Mouse (Mus musculus): Measurements from ENCODE around the gene Slbp. TPM values are rescaled to one million over a fixed set of nuclear protein-coding genes. Genes with fewer than 3 reads are reported as not detected.

The Slbp gene
- total and polyA plus RNA-seq, 3 experiments = 233 to 731 (median 255) TPM

DNA sequence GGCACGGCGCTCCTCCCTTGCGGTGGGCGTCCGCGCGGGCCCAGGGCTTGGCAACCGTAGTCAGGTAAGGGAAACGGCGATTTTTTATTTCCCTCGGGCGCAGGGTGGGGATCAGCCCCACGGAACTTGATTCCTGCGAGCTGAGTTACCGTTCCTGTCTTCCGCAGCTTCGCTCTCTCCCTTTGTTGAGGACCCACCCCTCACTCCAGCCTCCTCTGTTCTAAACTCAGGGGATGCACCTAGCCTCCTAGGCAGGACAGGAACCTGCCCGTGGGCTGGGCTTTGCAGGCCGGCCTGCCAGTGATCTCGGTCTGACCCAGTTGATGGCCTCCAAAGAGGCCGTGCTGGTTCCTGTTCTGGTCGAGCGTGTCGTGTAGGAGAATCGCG, 6.3 kb upstream of the Slbp start:
- peak overlapping the region; percentile 91 for H3K9ac ChIP-seq (ENCODE audit: control insufficient read depth, low read depth, low read length, poor library complexity, severe bottlenecking)
- peak overlapping the region; percentile 85 for H3K27ac ChIP-seq (ENCODE audit: control insufficient read depth, low read depth, low read length)
- H3K79me2 ChIP-seq (ENCODE audit: control insufficient read depth, insufficient read depth, low read length, poor library complexity) = peaks cover 53% of the 10 kb centered on the region
- H3K9me3 ChIP-seq (replicated peaks; ENCODE audit: insufficient read depth, low read length) = no peaks in the 10 kb centered on the region
- 0 out of 2 replicates have a peak, but pooled peaks have one; percentile 70 for TF ChIP-seq UBTF (IDR thresholded peaks at IDR 0.05; ENCODE audit: borderline replicate concordance, insufficient read depth, low read depth, low read length)
- TF ChIP-seq POLR2AphosphoS5 (IDR thresholded peaks at IDR 0.05; ENCODE audit: borderline replicate concordance, low read depth, low read length) = no peak
- no peak for DNase-seq (ENCODE audit: low read depth, low spot score)
- no peaks in the 10 kb centered on the region for H3K27me3 ChIP-seq (ENCODE audit: control insufficient read depth in 1 of 2, insufficient read depth in 2 of 2, low read length in 2 of 2)
- H3K36me3 ChIP-seq (ENCODE audit: control insufficient read depth in 1 of 2, insufficient read depth in 2 of 2, low read length in 2 of 2) = peaks cover 18 to 27% of the 10 kb centered on the region in 2 experiments
- peak overlapping the region; percentile 80 to 83 for H3K4me3 ChIP-seq (ENCODE audit: control insufficient read depth in 1 of 2, insufficient read depth in 1 of 2, low read depth in 2 of 2, low read length in 2 of 2)
- peaks cover 0 to 21% of the 10 kb centered on the region in 2 experiments; a peak in 2 of 4 replicates for H3K4me1 ChIP-seq (ENCODE audit: control insufficient read depth in 1 of 2, insufficient read depth in 2 of 2, low read length in 2 of 2)

- peak within 1 kb of the TSS; percentile 80 to 83 for H3K4me3 ChIP-seq (ENCODE audit: control insufficient read depth in 1 of 2, insufficient read depth in 1 of 2, low read depth in 2 of 2, low read length in 2 of 2)
- H3K79me2 ChIP-seq (ENCODE audit: control insufficient read depth, insufficient read depth, low read length, poor library complexity) = peaks cover 51% of the 10 kb centered on the region
- DNase-seq (ENCODE audit: low read depth, low spot score) = peak; percentile 99
- no peaks in the 10 kb centered on the region for H3K9me3 ChIP-seq (replicated peaks; ENCODE audit: insufficient read depth, low read length)
- H3K9ac ChIP-seq (ENCODE audit: control insufficient read depth, low read depth, low read length, poor library complexity, severe bottlenecking) = peak within 1 kb of the TSS; percentile 92
- H3K27me3 ChIP-seq (ENCODE audit: control insufficient read depth in 1 of 2, insufficient read depth in 2 of 2, low read length in 2 of 2) = no peaks in the 10 kb centered on the region
- H3K4me1 ChIP-seq (ENCODE audit: control insufficient read depth in 1 of 2, insufficient read depth in 2 of 2, low read length in 2 of 2) = peaks cover 0 to 21% of the 10 kb centered on the region in 2 experiments; a peak in 2 of 4 replicates
- peak; percentile 90 to 97 for TF ChIP-seq POLR2A (IDR thresholded peaks at IDR 0.05; ENCODE audit: control insufficient read depth in 1 of 2, insufficient read depth in 1 of 2, low read depth in 1 of 2, low read length in 2 of 2, poor library complexity in 1 of 2)
- TF ChIP-seq TBP (IDR thresholded peaks at IDR 0.05; ENCODE audit: low read depth, low read length) = peak; percentile 82
- no peak for TF ChIP-seq SIN3A (IDR thresholded peaks at IDR 0.05; ENCODE audit: low read length)
- no peak for TF ChIP-seq MAX (IDR thresholded peaks at IDR 0.05; ENCODE audit: low read length)
- TF ChIP-seq GATA1 (IDR thresholded peaks at IDR 0.05; ENCODE audit: low read depth, low read length) = peak; percentile 13; the same call in 1 of the 2 replicates
- peak within 1 kb of the TSS; percentile 95 for H3K27ac ChIP-seq (ENCODE audit: control insufficient read depth, low read depth, low read length)
- peaks cover 15 to 27% of the 10 kb centered on the region in 2 experiments for H3K36me3 ChIP-seq (ENCODE audit: control insufficient read depth in 1 of 2, insufficient read depth in 2 of 2, low read length in 2 of 2)
Observed at GRCm38 (mm10) chr5:33657787-33658663, 5.7 kb upstream of the Slbp start, which contains the start of the genes Tacc3 and Tmem129. TSS of gene Tacc3 (plus strand) at chr5:33658128. TSS of gene Tmem129 (minus strand) at chr5:33658416.

DNA sequence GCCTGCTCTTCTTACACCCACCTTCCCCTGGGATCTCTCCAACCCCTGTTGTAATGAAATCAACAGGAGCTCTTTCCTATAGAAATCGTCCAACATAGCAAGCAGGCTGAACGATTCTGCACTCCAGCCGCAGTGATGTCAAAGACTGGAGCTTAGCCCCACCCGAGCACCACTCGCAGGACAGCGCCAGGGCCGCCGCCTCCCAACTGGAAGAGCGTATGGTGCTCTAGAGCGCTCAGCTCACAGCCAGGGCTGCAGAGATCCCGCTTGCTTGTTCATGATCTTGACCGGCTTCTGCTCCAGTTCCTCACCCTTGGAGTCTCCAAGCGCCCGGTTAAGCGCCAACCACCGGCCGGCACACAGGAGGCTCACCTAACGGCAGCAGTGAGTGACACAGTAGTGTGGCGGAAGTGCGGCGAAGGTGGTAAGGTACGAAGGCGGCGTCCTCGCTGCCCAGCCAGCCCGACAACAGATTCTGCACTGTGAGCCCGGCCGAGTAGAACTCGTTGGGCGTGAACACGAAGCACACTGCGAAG, 4.9 kb upstream of the Slbp start:
- Histone ChIP-seq H3K4me1 (ENCODE audit: control insufficient read depth in 1 of 2, insufficient read depth in 2 of 2, low read length in 2 of 2) (peaks cover 0 to 21% of the 10 kb centered on the region in 2 experiments; a peak in 2 of 4 replicates), H3K79me2 (ENCODE audit: control insufficient read depth, insufficient read depth, low read length, poor library complexity) (peaks cover 52% of the 10 kb centered on the region), H3K27me3 (ENCODE audit: control insufficient read depth in 1 of 2, insufficient read depth in 2 of 2, low read length in 2 of 2) (no peaks in the 10 kb centered on the region), H3K4me3 (ENCODE audit: control insufficient read depth in 1 of 2, insufficient read depth in 1 of 2, low read depth in 2 of 2, low read length in 2 of 2) (peak overlapping the region; percentile 67 to 75), H3K27ac (ENCODE audit: control insufficient read depth, low read depth, low read length) (peak overlapping the region; percentile 78), H3K9ac (ENCODE audit: control insufficient read depth, low read depth, low read length, poor library complexity, severe bottlenecking) (peak overlapping the region; percentile 80), H3K36me3 (ENCODE audit: control insufficient read depth in 1 of 2, insufficient read depth in 2 of 2, low read length in 2 of 2) (peaks cover 12 to 30% of the 10 kb centered on the region in 2 experiments), H3K9me3 (replicated peaks; ENCODE audit: insufficient read depth, low read length) (no peaks in the 10 kb centered on the region)
- peak; percentile 95 for DNase-seq (ENCODE audit: low read depth, low spot score)
- TF ChIP-seq SMC3 (IDR thresholded peaks at IDR 0.05; ENCODE audit: low read depth, low read length) (no peak), POLR2A (IDR thresholded peaks at IDR 0.05; ENCODE audit: control insufficient read depth in 1 of 2, insufficient read depth in 1 of 2, low read depth in 1 of 2, low read length in 2 of 2, poor library complexity in 1 of 2) (peak in 1 of 2 experiments; percentile 49; a peak in 1 of 4 replicates)

Data from MEL (cell line).